Mouse (Mus musculus) B cell, adult 2 months (primary cell): ENCODE data around the gene Gm42957.
A peak's percentile ranks its signal among the peaks of the same experiment; 100 is the strongest.
"Not testable (repeated sequence)": the region's sequence is repeated elsewhere in the genome, so short reads cannot be mapped to it uniquely, and the experiment has no call there.

Source experiments
- DNase-seq, 2 experiments: peaks; one replicate each; pipeline ENCODE4 v3.0.0; 2022

The Gm42957 gene

DNA sequence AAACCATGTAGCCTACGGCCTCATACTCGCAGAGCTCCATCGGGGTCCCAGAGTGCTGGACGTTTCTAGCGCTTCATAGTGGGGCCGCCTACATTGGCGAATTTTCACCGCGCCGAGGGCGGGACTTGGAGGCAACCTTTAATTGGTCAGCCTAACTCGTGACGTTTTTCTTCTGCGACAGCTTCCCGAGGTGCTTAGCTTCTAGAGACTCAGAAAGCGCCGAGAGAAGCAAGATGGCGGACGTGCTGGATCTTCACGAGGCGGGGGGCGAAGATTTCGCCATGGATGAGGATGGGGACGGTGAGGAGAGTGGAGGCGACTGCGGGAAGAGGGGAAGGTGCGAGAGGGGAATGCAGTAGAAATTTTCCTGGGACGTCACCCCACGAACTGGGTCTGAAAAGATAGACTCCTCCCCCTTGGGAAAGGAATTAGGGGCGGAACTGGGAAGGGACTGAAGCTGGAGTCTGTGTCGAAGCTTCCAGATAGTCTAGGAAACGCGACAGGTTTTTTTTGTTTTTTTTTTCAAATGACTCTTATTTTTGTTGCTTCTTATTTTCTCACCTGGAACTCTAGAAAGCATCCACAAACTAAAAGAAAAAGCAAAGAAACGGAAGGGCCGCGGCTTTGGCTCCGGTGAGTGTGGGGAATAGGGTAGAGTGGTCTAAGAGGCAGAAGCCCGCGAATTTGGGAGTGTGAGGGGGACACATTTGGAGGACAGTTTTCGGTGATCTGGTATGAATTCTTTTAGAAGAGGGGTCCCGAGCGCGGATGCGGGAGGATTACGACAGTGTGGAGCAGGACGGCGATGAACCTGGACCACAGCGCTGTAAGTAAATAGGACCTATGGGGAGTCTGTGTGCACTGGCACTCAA, 5.3 kb upstream of the Gm42957 start, which contains the start of gene Rbm8a:
Gene Rbm8a, plus strand, starts transcription at position 205 of the 872 bp plus-strand sequence.
- DNase-seq: peak; percentile 94 to 95

DNA sequence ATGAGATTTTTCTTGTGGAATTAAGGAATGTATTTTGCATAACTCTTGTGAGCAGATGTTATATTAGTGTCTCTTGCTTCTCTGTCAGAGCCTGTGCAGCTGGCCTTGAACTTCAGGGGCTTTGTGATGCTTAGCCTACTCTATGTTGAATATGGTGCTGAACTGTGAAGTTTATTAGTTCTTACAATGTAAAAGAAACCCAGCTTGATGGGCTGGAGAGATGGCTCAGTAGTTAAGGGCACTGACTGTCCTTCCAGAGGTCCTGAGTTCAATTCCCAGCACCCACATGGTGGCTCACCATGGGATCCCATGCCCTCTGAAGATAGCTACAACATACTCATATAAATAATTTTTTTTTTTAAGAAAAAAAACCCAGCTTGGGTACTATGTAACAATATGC, 3.2 kb upstream of the Gm42957 start:
- no peak for DNase-seq

DNA sequence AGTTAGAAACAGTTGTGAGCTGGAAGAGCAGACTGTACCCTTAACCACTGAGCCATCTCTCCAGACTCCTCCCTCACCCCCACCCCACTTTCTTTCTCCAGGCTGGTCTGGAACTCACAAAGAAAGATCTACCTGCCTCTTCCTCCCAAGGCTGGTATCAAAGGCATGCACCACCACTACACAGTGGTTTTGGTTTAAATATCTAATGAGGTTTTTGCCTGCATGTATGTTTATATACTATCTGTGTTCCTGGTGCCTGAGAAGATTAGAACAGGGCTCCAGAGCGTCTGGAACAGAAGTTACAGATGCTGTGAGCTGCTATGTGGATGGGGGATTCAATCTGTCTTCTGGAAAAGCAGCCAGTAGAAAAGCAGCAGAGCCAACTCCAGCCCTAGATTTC, 1.3 kb upstream of the Gm42957 start:
- DNase-seq: no peak

DNA sequence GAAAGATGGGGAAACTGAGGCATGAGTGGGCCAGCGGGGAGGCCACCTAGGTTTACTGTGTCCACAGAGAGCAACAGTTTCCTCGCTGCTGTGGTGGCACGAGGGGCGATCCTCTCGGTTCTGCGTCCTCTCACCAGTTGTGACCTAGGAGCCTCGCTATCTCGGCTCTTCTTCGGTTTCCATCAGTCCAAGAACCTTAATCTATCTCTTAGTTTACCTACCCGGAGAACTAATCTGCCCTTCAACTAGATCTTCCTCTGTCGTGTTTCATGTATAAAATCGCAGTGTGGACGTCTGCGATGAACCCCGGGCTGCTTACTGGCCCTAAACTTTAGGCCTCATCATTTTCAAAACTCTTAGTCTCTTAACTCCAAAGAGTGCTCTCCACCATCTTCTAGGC, 632 bp downstream of the Gm42957 start:
- no peak for DNase-seq

DNA sequence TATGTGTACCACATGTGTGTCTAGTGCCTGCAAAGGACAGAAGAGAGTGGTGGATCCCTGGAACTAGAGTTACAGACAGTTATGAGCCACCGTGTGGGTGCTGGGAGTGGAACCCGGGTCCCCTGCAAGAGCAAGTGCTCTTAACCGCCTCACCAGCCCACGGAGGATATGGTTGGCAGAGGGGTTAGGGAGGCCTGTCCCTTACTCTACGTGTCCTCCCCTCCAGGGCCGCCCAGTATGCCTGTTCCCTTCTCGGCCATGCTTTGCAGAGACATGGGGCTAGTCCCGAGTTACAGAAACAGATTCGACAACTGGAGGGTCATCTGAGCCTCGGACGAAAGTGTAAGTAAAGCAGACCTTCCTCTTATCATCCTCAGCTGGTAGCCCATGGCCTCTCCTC, 1.2 kb downstream of the Gm42957 start:
- DNase-seq: no peak

DNA sequence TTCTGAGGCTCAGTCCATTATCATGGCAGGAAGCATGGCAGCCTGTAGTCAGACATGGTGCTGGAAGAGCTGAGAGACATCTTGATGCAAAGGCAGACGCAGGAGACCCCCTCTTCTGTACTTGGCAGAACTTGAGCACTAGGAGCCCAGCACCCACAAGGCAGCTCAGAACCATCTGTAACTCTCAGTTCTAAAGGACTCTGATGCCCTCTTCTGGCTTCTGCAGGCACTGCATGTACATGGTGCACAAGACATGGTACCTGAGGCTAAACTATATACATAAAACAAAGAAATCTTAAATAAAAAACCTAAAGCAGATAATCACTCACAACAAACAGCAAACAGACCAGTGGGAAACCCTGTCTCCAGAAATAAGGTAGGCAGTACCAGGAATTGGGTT, 3.9 kb downstream of the Gm42957 start:
- peak; percentile 84 to 85 for DNase-seq

DNA sequence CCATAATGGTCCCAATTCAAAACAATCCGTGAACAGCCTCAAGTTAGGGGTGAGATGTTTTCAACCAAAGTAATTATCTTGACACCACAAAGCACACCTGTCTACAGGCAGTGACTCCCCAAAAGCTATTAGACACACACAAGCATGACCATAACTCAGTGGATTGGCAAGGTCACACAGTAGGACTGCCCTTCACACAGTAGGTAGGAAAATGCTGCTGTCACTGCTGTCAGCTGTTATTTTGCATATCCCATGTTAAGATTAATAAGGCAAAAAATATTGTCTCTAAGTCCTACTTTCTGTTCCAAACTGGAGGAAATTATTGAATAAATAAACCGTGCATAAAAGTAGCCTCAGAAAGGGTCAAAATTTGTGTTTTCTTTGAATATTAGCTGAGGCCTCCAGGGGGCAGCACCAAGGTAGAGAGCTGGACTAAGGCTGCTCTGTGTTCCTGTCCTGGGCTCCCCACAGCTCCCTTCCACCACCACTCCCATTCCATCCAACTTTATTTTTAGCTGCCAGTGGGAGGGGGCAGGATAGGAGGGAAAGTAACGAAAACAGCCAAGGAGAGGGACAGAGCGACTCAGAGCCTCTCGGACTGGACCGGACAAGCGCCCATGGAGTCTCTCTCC, 9.9 kb downstream of the Gm42957 start, which contains the start of gene Itga10:
Gene Itga10, plus strand, starts transcription at position 567 of the 632 bp plus-strand sequence.
- peak; percentile 47 to 63 for DNase-seq

DNA sequence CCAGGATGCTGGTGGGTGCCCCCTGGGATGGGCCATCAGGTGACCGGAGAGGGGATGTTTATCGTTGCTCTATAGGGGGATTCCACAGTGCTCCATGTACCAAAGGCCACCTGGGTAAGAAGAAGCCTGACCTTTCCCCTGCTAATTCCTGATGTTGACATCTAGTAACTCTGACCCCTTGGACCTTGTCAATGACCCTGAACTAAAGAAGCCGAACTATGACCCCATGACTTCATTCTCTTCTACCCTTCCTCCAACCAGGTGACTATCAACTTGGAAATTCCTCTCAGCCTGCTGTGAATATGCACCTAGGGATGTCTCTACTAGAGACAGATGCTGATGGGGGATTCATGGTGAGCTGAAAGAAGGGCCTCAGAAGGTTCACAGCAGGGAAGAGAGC, 12.1 kb downstream of the Gm42957 start:
- DNase-seq: no peak

DNA sequence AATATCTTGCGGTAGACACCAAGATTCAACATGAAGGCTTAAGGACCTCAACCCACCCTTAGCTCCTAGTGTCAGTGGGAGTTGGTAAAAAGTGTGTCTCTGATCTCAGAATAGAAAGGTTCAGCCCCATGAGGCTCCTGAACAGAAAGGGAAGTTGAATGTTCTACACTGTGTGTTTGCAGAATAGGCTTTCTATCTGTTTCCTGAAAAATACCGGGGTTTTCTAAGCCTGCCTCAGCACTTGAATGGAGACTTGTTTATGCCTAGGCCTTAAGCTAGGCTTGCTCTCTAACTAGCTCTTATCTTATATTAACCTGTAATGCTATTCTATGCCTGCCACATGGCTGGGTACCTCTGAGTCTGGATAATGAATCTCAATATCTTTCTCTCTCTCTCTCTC, 25.6 kb downstream of the Gm42957 start:
- peak; percentile 16 to 28 for DNase-seq

DNA sequence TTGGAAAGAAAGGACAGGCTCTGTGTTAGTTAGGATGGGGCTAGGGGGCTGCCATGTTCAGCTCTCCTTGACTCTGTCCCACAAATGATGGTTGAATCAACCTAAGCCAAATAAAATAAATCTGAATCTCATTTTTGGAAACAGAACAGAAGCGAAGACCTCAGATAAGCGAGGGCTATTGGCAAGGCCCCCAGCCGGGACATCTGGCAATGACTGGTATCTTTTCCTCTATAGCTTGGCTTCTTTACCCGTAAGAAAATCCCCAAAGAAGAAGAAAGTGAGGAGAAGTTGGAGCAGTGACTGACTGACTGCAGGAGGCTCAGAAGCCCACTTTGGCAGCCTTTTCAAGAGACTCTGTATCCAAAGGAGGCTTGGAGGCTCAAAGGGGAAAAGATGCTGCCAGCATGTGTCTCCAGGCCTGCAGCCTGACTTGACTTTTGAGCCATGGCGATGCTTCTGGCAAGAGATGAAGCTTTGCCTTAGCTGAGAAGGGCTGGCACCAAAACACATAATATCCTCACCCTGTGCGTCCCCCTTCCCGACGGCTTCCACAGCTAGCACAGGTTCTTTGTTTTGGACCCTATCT, 27.6 kb downstream of the Gm42957 start:
- no peak for DNase-seq

DNA sequence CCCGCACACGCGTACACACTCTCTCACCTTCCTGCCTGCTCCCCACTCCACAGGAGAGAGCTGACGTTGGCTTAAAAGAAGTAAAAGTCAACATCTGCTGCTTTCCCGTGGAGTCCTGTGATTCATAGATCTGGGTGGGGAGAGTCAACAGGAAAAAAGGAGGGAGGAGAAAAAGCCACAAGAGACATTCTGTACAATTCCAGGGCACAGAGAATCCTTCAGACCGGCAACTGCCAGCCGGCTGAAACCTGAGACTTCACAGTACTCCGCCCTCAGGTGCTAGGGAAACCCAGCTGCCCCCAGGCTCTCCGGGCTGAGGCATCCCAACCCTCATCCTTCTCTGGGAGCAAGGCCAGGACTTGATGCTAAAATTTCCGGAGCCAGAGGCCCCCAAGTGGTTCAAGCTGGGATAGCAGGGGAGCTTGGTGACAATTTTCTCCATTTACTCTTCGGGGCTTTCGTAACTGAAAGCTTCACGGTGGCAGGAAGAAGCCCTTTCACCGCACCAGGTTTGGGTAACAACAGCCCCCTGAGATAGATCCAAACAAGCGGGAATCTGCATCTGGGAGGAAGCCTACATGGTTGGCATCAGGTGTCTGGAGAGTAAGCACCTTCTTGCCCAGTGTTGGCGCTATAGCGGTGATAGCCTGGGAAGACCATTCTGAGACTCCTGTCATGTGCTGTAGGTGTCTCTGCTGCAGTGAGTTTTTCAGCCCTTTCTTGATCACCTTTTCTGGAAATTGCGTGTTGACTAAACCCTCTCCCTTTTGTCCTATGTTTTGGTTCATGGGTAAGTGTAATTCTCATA, 28.4 kb downstream of the Gm42957 start:
- DNase-seq: peak; percentile 73 to 76

DNA sequence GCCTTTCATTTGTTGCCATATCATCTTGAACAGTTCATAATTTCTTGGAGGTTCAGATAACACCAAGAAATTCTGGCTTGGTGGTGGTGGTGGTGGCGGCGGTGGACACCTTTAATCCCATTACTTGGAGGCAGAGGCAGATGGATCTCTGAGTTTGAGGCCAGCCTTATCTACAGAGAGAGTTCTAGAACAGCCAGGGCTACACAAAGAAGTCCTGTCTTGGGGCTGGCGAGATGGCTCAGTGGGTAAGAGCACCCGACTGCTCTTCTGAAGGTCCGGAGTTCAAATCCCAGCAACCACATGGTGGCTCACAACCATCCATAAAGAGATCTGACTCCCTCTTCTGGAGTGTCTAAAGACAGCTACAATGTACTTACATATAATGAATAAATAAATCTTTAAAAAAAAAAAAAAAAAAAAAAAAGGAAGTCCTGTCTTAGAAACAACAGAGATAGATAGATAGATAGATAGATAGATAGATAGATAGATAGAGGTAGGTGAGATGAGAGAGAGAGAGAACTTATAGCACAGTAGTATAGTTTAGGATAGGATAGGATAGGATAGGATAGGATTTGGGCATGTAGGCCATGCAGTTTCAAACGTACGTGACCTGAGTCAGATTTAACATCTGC, 30.6 kb downstream of the Gm42957 start:
- not testable (repeated sequence) for DNase-seq

DNA sequence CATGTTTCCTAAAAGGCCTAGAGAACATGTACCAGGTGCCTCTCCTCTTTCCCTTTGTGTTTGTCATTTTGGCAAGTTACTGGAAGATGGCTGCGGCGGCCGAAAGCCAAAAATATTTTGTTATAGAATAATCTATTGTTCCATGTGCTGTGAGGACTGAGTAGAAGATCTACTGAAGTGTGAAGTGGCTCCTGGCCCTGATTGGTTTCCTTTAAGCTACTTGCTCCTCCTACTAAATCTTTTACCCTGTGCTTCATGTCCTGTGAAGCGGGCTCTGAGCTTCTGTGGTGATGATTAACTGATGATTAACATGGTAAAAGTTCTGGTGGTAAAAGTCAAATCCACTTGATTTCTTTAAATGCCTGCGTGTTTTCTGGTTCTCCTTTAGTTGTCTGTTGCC, 31.6 kb downstream of the Gm42957 start:
- no peak for DNase-seq

DNA sequence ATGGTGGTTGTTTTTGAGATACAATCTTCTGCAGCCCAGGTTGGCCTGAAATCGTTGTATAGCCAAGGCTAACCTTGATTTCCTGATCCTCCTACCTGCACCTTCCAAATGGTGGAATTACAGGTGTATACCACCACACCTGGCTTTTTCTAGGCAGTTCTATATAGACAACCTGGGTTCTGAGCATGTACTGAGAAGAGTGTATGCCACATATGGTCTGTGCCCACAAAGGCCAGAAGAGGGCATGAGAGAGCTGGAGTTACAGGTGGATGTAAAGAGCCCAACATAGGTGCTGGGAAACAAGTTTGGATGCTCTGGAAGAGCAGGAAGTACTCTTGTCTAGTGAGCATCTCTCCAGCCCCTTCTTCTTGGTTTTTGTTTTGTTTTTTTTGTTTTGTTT, 32.0 kb downstream of the Gm42957 start:
- peak; percentile 40 to 43 for DNase-seq

DNA sequence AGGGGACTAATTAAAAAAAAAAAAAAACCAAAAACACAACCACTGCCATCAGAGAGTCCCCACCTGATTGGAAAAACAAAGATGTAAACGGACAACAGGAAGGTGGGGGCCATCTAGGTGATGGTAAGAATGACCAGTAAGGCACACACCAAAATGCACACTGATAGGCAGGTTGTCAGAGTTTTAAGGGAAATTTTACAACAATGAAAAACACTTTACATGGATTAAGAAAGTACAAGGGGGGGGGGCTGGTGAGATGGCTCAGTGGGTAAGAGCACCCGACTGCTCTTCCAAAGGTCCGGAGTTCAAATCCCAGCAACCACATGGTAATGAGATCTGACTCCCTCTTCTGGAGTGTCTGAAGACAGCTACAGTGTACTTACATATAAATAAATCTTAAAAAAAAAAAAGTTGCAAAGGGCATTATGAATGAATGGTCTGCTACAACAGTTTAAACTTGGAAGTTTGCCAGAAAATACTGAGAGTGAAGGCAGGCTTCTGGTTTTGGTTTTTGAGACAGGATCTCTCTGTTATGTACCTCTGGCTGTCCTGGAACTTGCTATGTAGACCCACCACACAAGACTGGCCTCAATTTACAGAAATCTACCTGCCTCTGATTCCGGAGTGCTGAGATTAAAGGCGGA, 33.3 kb downstream of the Gm42957 start:
- DNase-seq: no peak

DNA sequence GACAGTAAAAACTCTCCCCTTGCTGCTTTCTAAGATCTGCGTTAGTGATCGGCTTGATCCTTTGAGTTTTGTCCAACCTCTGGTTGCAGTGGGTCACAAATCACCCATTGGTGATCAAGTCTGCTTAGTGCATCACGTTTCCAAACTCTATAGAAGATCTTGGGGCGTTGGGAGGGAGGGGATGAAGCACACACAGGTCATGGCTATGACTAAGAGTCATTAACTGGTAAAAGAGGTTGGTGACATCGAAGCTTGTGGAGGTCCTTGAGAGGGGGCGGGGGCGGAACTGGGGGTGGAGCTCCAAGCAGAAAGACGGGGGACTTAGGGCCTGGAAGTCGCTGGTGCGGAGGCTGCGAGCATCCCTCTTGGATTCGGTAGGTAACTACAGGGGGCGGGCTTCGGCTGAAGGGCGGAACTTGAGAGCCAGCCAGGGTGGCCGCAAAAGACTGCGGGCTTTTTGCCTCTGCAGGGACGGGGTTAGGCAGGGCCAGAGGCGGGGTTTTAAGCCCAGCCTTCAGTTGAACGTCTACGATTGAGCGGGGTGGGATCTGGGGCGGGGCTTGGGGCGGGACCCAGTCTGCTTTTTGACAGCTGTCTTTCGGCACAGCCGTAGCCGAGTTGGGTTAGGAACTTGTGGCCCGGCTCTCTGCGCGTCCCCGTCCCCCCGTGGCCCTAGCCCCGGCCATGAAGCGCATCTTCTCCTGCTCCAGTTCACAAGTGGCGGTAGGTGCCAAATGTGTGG, 34.6 kb downstream of the Gm42957 start, which contains the start of gene Ankrd35:
Gene Ankrd35, plus strand, starts transcription at position 405 of the 742 bp plus-strand sequence.
- DNase-seq: peak; percentile 84 to 87

DNA sequence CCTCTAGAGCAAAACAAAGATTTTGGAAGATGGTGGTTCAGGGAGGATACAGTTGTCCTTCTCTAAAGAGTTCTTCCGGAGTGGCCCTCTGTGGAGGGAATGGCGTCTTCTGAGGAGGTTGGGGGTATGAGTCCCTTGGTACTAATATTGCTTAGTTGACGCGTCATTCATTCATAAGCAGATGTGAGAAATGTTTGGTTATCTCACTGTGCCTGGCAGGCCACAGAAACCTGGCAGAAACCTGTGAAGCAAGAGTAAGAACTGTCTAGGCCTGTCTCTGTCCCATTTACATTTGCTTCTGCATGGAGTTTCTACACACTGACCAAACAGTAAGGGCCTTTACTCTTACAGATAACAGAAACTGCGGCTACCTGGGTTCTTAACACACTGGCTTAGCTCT, 36.2 kb downstream of the Gm42957 start:
- no peak for DNase-seq

DNA sequence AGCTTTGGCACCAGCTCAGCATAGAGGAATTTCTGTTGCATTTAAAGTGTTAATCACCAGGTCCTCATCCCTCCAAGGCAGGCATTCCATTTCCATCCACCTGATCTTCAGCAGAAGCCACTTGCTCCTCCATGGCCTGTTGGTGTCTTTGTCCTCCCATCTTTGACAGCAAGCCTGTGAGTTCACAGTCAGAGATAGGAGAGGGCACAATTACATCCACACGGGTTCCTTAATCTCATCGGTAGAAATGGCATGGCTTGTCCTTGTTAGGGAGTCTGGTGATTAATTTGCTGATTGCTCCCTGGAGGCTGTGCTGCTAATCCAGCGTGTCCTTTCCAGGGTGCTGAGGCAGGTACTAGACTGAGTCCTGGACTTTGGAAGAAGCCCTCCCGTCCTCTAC, 38.2 kb downstream of the Gm42957 start:
- DNase-seq: no peak

DNA sequence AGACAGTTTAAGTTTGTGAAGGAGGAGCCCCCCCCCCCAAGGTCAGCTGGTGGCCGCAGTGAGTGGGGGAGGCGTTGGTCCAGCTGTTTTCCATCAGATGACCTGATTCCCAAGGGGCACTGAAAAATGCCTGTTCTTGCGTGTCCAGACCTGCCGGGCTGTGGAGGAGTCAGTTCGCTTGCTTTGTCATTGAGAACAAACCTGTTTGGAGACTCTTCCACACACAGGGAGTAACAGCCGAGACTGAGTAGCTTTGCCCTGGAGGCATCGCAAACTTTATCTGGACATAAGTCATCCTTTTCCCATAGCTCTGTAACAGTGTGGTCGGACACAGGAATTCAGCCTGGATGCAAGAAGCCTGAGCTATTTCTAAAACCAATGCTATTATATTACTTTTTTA, 39.2 kb downstream of the Gm42957 start:
- no peak for DNase-seq

DNA sequence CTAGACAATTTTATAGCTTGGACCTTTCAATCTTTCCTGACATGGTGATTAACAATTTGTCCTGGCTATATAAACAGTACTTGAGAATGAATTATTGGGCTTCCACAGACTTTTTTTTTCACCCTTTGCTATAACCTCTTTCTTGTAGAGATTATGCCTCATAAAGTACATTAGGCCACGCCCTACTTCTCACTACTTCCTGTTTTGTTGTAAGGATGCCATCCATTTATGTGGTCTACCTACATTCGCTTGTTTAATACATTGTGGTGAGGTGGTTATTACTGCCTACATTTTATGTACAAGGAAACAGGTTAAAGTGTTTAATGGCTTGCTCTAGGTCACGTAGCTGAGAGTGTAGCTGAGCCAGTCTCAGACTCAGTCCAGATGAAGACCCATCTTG, 39.9 kb downstream of the Gm42957 start:
- peak; percentile 34 to 41 for DNase-seq

DNA sequence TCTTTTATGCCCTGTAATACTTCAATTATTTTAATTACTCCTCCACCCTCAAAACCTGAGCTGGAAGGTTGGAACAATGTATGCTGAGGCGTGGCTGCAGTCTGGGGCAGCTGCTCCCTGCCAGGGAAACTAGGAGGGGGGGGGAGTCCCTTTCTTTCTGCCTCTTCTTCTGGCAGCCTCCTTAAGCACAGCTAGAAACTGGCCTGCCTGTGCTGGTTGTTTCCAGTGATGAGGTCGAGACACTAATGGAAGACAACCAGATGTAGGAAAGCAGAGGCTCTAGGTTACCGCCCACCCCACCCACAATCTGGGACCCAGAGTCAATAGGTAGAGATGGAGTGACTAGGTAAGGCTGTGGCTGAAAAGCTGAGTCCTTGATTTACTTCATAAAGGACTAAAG, 40.4 kb downstream of the Gm42957 start:
- no peak for DNase-seq
